Mouse (Mus musculus) kidney, embryonic 14.5 days (tissue): Measurements from ENCODE around the gene Tnni3. TPM values are rescaled to one million over a fixed set of nuclear protein-coding genes. Genes with fewer than 3 reads are reported as not detected.
"Not testable (repeated sequence)": the region's sequence is repeated elsewhere in the genome, so short reads cannot be mapped to it uniquely, and the experiment has no call there.

Experiments
- ATAC-seq: fragments of 200-750 bp; cut with Nextera tagmentation; 2 replicates; pipeline ENCODE4 v1.8.0; 2017; ENCODE audit warnings: moderate number of reproducible peaks, mild to moderate bottlenecking, moderate TSS enrichment, moderate library complexity; ENCODE audit not compliant: low FRiP score, low TSS enrichment
- H3K27ac ChIP-seq: fragments of 300-500 bp; sonication (generic); 2 replicates; pipeline ENCODE4 v1.5.1; 2014; ENCODE audit warnings: low read depth, mild to moderate bottlenecking, low read length, moderate library complexity, mixed read lengths
- H3K27me3 ChIP-seq: fragments of 300-500 bp; sonication (generic); 2 replicates; pipeline ENCODE4 v1.6.1; 2014; ENCODE audit warnings: mild to moderate bottlenecking, low read length; ENCODE audit not compliant: control insufficient read depth, insufficient read depth
- H3K36me3 ChIP-seq: fragments of 300-500 bp; sonication (generic); 2 replicates; pipeline ENCODE4 v1.6.1; 2014; ENCODE audit warnings: low read length, mixed read lengths; ENCODE audit not compliant: control insufficient read depth, insufficient read depth
- H3K4me1 ChIP-seq: fragments of 300-500 bp; sonication (generic); 2 replicates; pipeline ENCODE4 v1.6.1; 2014; ENCODE audit warnings: low read length, mixed read lengths; ENCODE audit not compliant: control insufficient read depth, insufficient read depth
- H3K4me2 ChIP-seq: fragments of 300-500 bp; sonication (generic); replicated peaks from 2 replicates; pipeline ENCODE4 v1.6.1; 2014; ENCODE audit warnings: low read depth, mild to moderate bottlenecking, low read length
- H3K4me3 ChIP-seq: fragments of 300-500 bp; sonication (generic); 2 replicates; pipeline ENCODE4 v1.5.1; 2014; ENCODE audit warnings: mild to moderate bottlenecking, low read length
- H3K9ac ChIP-seq: fragments of 300-500 bp; sonication (generic); 2 replicates; pipeline ENCODE4 v1.6.1; 2014; ENCODE audit warnings: low read depth, mild to moderate bottlenecking, low read length, moderate library complexity
- H3K9me3 ChIP-seq: fragments of 300-500 bp; sonication (generic); 2 replicates; pipeline ENCODE4 v1.6.1; 2016; ENCODE audit warnings: low read length; ENCODE audit not compliant: control insufficient read depth
- WGBS: fragments of 180-500 bp; shearing (Covaris S2); extraction: QIAGEN DNeasy Blood & Tissue Kit; methylation state at CpG from one replicate; pipeline ENCODE4 v1.1.7; 2014; 5-methylcytosine and 5-hydroxymethylcytosine counted together
- polyA plus RNA-seq: library from polyadenylated mRNA; unstranded; fragments of >200 nt; fragmentation: Nextera tagmentation; extraction: Ambion mirVana; gene quantifications from 2 replicates; pipeline ENCODE4 v1.2.1, GENCODE M21; 2014

Gene Tnni3
- polyA plus RNA-seq, 1 experiment from 2014 or later: 4.9 TPM

- no peaks in the 10 kb centered on the region for H3K9me3 ChIP-seq
- WGBS: 38% methylated on average over 17 of the region's 17 CpGs
Measured at GRCm38 (mm10) chr7:4542013-4542412, 18.0 kb upstream of the Tnni3 start.

DNA sequence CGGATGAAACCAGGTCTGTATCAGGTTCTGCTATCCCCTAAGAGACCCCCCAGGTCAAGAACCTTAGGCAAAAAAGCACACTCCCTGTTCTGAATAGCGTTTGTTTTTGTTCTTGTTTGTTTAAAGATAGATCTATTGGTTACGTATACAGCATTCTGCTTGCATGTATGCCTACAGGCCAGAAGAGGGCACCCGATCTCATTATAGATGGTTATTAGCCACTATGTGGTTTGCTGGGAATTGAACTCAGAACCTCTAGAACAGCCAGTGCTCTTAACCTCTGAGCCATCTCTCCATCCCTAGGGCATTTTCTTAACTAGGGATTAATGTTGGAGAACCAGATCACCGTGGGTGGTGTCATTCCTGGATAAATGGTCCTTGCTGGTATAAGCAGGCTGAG, 17.3 kb upstream of the Tnni3 start:
- H3K9ac ChIP-seq: no peak overlapping the region
- no peaks in the 10 kb centered on the region for H3K9me3 ChIP-seq
- no peaks in the 10 kb centered on the region for H3K36me3 ChIP-seq
- ATAC-seq: no peak
- no peak overlapping the region for H3K27ac ChIP-seq
- H3K4me2 ChIP-seq: no peak overlapping the region
- H3K4me1 ChIP-seq: no peaks in the 10 kb centered on the region
- H3K4me3 ChIP-seq: no peak overlapping the region
- H3K27me3 ChIP-seq: no peaks in the 10 kb centered on the region
- 63% methylated on average over 5 of the region's 5 CpGs for WGBS

More at GRCm38 (mm10) chr7:4542013-4542412, 18.0 kb upstream of the Tnni3 start:
- Histone ChIP-seq H3K4me1 (no peaks in the 10 kb centered on the region), H3K36me3 (no peaks in the 10 kb centered on the region), H3K4me3 (no peak overlapping the region), H3K27me3 (no peaks in the 10 kb centered on the region; the same call in 1 of the 2 replicates), H3K27ac (no peak overlapping the region), H3K4me2 (no peak overlapping the region), H3K9ac (no peak overlapping the region)
- ATAC-seq: no peak

DNA sequence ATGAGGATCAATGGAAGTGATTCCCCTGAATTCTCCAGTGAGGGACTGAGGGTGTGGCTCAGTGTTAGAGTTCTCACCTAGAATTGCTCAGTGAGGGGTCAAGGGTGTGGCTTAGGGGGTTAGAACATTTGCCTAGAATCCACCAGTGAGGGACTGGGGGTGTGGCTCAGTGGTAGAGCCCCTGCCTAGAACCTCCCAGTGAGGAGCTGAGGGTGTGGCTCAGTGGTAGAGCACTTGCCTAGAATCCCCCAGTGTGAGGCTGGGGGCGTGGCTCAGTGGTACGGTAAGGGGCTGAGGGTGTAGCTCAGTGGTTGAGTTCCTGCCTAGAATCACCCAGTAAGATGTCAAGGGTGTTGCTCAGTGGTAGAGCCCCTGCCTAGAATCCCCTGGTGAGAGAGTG, 15.0 kb upstream of the Tnni3 start:
- H3K36me3 ChIP-seq: no peaks in the 10 kb centered on the region
- H3K9ac ChIP-seq: no peak overlapping the region
- no peak for ATAC-seq
- WGBS: 80% methylated on average over 2 of the region's 2 CpGs
- no peaks in the 10 kb centered on the region for H3K9me3 ChIP-seq
- no peak overlapping the region for H3K4me3 ChIP-seq
- H3K27me3 ChIP-seq: no peaks in the 10 kb centered on the region
- no peaks in the 10 kb centered on the region for H3K4me1 ChIP-seq
- H3K27ac ChIP-seq: no peak overlapping the region
- H3K4me2 ChIP-seq: no peak overlapping the region

DNA sequence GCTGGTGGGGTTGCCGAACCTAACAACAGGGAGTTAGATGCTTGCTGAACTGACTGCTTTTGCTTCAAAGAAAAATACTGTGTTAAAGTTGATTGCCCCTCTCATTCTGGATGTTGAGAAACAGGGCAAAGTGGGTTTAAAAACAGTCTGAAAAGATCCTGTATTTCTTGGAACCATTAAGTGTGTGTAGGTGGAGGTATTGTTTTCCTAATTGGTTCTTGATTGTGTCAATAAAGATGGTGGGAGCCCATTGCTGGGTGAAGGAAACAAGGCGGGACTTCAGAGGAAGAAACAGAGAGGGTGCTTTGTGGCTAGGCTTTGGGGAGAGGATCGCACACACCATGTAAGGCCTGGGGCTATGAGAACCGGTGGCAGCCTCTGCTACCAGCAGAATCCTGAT, 13.2 kb upstream of the Tnni3 start:
- H3K36me3 ChIP-seq: no peaks in the 10 kb centered on the region
- H3K27me3 ChIP-seq: no peaks in the 10 kb centered on the region
- no peak overlapping the region for H3K4me2 ChIP-seq
- 53% methylated on average over 4 of the region's 4 CpGs for WGBS
- H3K9ac ChIP-seq: no peak overlapping the region
- H3K9me3 ChIP-seq: no peaks in the 10 kb centered on the region
- no peak overlapping the region for H3K4me3 ChIP-seq
- ATAC-seq: no peak
- H3K4me1 ChIP-seq: no peaks in the 10 kb centered on the region
- no peak overlapping the region for H3K27ac ChIP-seq

DNA sequence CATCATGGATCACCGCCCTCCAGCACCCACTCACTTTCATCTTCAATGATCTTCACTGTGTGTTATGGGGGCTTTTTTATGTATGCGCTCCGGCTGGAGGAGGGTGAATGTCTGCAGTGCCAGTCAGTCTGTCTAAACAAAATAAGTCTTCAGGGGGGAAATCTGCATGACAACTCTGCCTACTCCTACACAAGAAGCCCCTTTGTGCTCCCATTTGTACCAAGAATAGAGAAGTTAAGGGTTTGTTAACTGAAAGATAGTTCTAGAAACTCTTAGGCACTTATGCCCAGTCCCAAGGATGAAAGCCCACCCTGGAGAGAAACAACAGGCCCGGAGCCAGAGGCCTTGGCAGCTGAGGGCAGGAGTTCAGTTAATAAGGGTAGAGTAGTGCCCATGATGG, 12.3 kb upstream of the Tnni3 start:
- ATAC-seq: no peak
- Histone ChIP-seq H3K4me1 (no peaks in the 10 kb centered on the region), H3K4me3 (no peak overlapping the region), H3K36me3 (no peaks in the 10 kb centered on the region), H3K9me3 (no peaks in the 10 kb centered on the region), H3K27ac (no peak overlapping the region), H3K4me2 (no peak overlapping the region), H3K9ac (no peak overlapping the region), H3K27me3 (no peaks in the 10 kb centered on the region)
- WGBS: 84% methylated on average over 4 of the region's 4 CpGs

GRCm38 (mm10) chr7:4532005-4532729, 8.1 kb upstream of the Tnni3 start, which contains the start of gene Dnaaf3:
Gene Dnaaf3, minus strand, starts transcription at chr7:4532453.
- Histone ChIP-seq H3K4me3 (peak within 1 kb of the TSS; percentile 42), H3K27ac (no peak within 1 kb of the TSS), H3K4me1 (no peaks in the 10 kb centered on the region), H3K27me3 (no peaks in the 10 kb centered on the region), H3K9me3 (no peaks in the 10 kb centered on the region), H3K36me3 (no peaks in the 10 kb centered on the region), H3K4me2 (peak within 1 kb of the TSS; percentile 72), H3K9ac (peak within 1 kb of the TSS; percentile 31; the same call in 1 of the 2 replicates)
- peak; percentile 96 for ATAC-seq
- 2% methylated on average over 28 of the region's 28 CpGs for WGBS

GRCm38 (mm10) chr7:4530166-4530565, 6.1 kb upstream of the Tnni3 start:
- not testable (repeated sequence) for H3K4me3 ChIP-seq, H3K36me3 ChIP-seq, H3K9ac ChIP-seq, H3K4me1 ChIP-seq, H3K27ac ChIP-seq, H3K27me3 ChIP-seq, ATAC-seq, H3K9me3 ChIP-seq, H3K4me2 ChIP-seq
- WGBS: 44% methylated on average over 8 of the region's 8 CpGs

GRCm38 (mm10) chr7:4527302-4527689, 3.3 kb upstream of the Tnni3 start:
- 51% methylated on average over 18 of the region's 18 CpGs for WGBS
- Histone ChIP-seq H3K4me2 (peak overlapping the region; percentile 54), H3K9ac (no peak overlapping the region), H3K4me3 (peak overlapping the region; percentile 5; the same call in 1 of the 2 replicates), H3K9me3 (no peaks in the 10 kb centered on the region), H3K27me3 (no peaks in the 10 kb centered on the region), H3K36me3 (no peaks in the 10 kb centered on the region), H3K4me1 (no peaks in the 10 kb centered on the region; the same call in 1 of the 2 replicates), H3K27ac (no peak overlapping the region)
- ATAC-seq: 0 out of 2 replicates have a peak, but pooled peaks have one; percentile 7
